ENCODE assay signal across 24 mouse cellular contexts in the genomic region with DNA sequence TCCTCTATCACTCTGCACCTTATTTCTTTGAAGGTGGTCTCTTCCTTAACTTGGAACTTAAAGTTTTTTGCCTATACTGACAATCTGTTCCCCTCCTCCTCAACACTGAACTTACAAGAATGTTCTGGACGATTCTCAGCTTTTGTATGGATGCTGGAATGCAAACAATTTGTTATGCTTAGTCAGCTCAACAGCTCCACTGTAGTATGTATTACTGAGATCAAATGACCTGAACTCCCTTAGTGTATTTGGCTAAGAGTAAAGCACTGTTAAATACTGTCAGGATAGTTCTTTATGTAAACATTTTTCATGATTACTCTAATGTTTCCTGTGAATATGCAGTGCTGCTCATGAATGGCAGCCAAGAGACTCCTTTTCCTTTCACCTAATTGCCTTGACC.
DNase-seq lines count a peak whose midpoint lies in the region; ATAC-seq and TF ChIP-seq lines count a peak whose summit lies in the region.
"Had no signal": no experiment of that assay in that cellular context is flagged by ENCODE, and none has a peak within 500 bp of the region (broad histone marks: within the 10 kb centered on the region; RNA-seq: fewer than 3 reads in every experiment).

No protein-coding gene starts in this region.

- no peak overlapping the region for H3K27ac ChIP-seq in kidney, embryonic 14.5 days (ENCODE audit: low read depth, low read length)
- H3K27ac ChIP-seq in kidney, adult 2 months (ENCODE audit: insufficient read depth, low read depth, low read length) = no peak overlapping the region
- no peak overlapping the region for H3K27ac ChIP-seq in lung, embryonic 15.5 days
- H3K27ac ChIP-seq: forebrain, embryonic 12.5 days; hindbrain, embryonic 10.5 days; limb, embryonic 15.5 days; liver, embryonic 14.5 days had no signal

- no peak for TF ChIP-seq POLR2A in kidney, adult 2 months (IDR thresholded peaks at IDR 0.05; ENCODE audit: low read depth, low read length)
- no peak for TF ChIP-seq POLR2A in lung, adult 2 months (IDR thresholded peaks at IDR 0.05; ENCODE audit: borderline replicate concordance, extremely low read depth, low read depth, low read length)
- TF ChIP-seq POLR2A in brain, embryonic 14.5 days (IDR thresholded peaks at IDR 0.05; ENCODE audit: borderline replicate concordance, extremely low read depth, insufficient read depth, insufficient read length, poor library complexity, severe bottlenecking) = no peak

- peak; percentile 7 for DNase-seq in embryo, embryonic 11 days
- DNase-seq in embryo, embryonic 10 days (ENCODE audit: low spot score) = no peak
- DNase-seq in kidney, adult 2 months = no peak
- no peak for DNase-seq in lung, adult 2 months
- peak; percentile 22 for DNase-seq in brain, embryonic 14.5 days (ENCODE audit: low read depth)
- no peak for DNase-seq in cerebellum, postnatal 14 days
- DNase-seq: adrenal gland, adult 8-10 months; cerebellum, adult 2 months; cerebellum, postnatal 36 days; gastrocnemius, postnatal 25 days; heart, adult 18-20 months; kidney, postnatal 36 days; lung, postnatal 36 days; midbrain, embryonic 14.5 days; right cerebral cortex, postnatal 14 days had no signal

- TF ChIP-seq CTCF in kidney, adult 2 months (conservative IDR thresholded peaks at IDR 0.05; ENCODE audit: insufficient read depth, insufficient read length, low read depth, low read length) = no peak
- TF ChIP-seq CTCF in lung, adult 2 months (IDR thresholded peaks at IDR 0.05; ENCODE audit: insufficient read depth, low read length) = no peak
- TF ChIP-seq CTCF in brain, embryonic 14.5 days (IDR thresholded peaks at IDR 0.05; ENCODE audit: borderline replicate concordance, extremely low read depth, insufficient read depth, insufficient read length) = no peak

- H3K9ac ChIP-seq in kidney, embryonic 14.5 days (ENCODE audit: low read depth, low read length) = no peak overlapping the region
- H3K9ac ChIP-seq in lung, embryonic 15.5 days = no peak overlapping the region
- H3K9ac ChIP-seq: forebrain, embryonic 12.5 days; limb, embryonic 15.5 days; liver, embryonic 14.5 days had no signal

- no peaks in the 10 kb centered on the region for H3K27me3 ChIP-seq in kidney, embryonic 14.5 days (ENCODE audit: control insufficient read depth, insufficient read depth, low read length)
- no peaks in the 10 kb centered on the region for H3K27me3 ChIP-seq in kidney, adult 2 months (replicated peaks; ENCODE audit: control insufficient read depth, insufficient read depth, low read length)
- no peaks in the 10 kb centered on the region for H3K27me3 ChIP-seq in lung, embryonic 15.5 days
- H3K27me3 ChIP-seq: forebrain, embryonic 12.5 days; limb, embryonic 15.5 days; Patski had no signal

- H3K4me2 ChIP-seq in kidney, embryonic 14.5 days (replicated peaks; ENCODE audit: low read depth, low read length) = no peak overlapping the region
- no peak overlapping the region for H3K4me2 ChIP-seq in lung, embryonic 15.5 days
- H3K4me2 ChIP-seq: forebrain, embryonic 12.5 days; limb, embryonic 15.5 days had no signal

- 13% methylated on average over 1 of the region's 1 CpGs for WGBS in kidney, embryonic 14.5 days
- WGBS in kidney, adult 2 months = 4% methylated on average over 1 of the region's 1 CpGs
- 3% methylated on average over 1 of the region's 1 CpGs for WGBS in lung, embryonic 15.5 days
- 8% methylated on average over 1 of the region's 1 CpGs for WGBS in lung, adult 2 months

- H3K36me3 ChIP-seq in kidney, embryonic 14.5 days (ENCODE audit: control insufficient read depth, insufficient read depth, low read length) = no peaks in the 10 kb centered on the region
- no peaks in the 10 kb centered on the region for H3K36me3 ChIP-seq in kidney, adult 2 months (ENCODE audit: control insufficient read depth, insufficient read depth, low read length)
- H3K36me3 ChIP-seq in lung, embryonic 15.5 days = no peaks in the 10 kb centered on the region
- H3K36me3 ChIP-seq: forebrain, embryonic 12.5 days; hindbrain, embryonic 10.5 days; limb, embryonic 15.5 days had no signal

- no peak overlapping the region for H3K4me3 ChIP-seq in kidney, embryonic 14.5 days (ENCODE audit: low read length)
- H3K4me3 ChIP-seq in kidney, adult 2 months (ENCODE audit: insufficient read depth, low read depth, low read length) = no peak overlapping the region
- no peak overlapping the region for H3K4me3 ChIP-seq in lung, embryonic 15.5 days
- no peak overlapping the region for H3K4me3 ChIP-seq in lung, adult 2 months (replicated peaks; ENCODE audit: extremely low read depth, low read depth, low read length)
- H3K4me3 ChIP-seq: erythroblast, embryonic 14.5 days; forebrain, embryonic 12.5 days; hindbrain, embryonic 10.5 days; limb, embryonic 15.5 days had no signal

- ATAC-seq in kidney, embryonic 14.5 days (ENCODE audit: low FRiP score, low TSS enrichment) = peak; percentile 75; the same call in 1 of the 2 replicates
- peak; percentile 57; the same call in 1 of the 2 replicates for ATAC-seq in lung, embryonic 15.5 days (ENCODE audit: borderline replicate concordance, extremely low read depth, low FRiP score, low TSS enrichment)
- ATAC-seq: intestine, postnatal 0 days; Patski had no signal

- H3K9me3 ChIP-seq in kidney, embryonic 14.5 days (ENCODE audit: control insufficient read depth, low read length) = no peaks in the 10 kb centered on the region
- no peaks in the 10 kb centered on the region for H3K9me3 ChIP-seq in lung, embryonic 15.5 days
- H3K9me3 ChIP-seq: limb, embryonic 15.5 days had no signal

- H3K4me1 ChIP-seq in kidney, embryonic 14.5 days (ENCODE audit: control insufficient read depth, insufficient read depth, low read length) = no peaks in the 10 kb centered on the region
- H3K4me1 ChIP-seq in kidney, adult 2 months (ENCODE audit: control insufficient read depth, insufficient read depth, low read length) = no peaks in the 10 kb centered on the region
- peaks cover 12% of the 10 kb centered on the region for H3K4me1 ChIP-seq in lung, embryonic 15.5 days
- no peaks in the 10 kb centered on the region for H3K4me1 ChIP-seq in lung, adult 2 months (ENCODE audit: control insufficient read depth, insufficient read depth, low read length)
- H3K4me1 ChIP-seq: forebrain, embryonic 12.5 days; hindbrain, embryonic 10.5 days; limb, embryonic 15.5 days had no signal

Comparison
In these comparisons a context has a peak if more than half of its experiments do, and no peak if none do; other contexts are left out.
1. DNase-seq: peak in embryo, embryonic 11 days (single experiment) and brain, embryonic 14.5 days (single experiment); none in embryo, embryonic 10 days (single experiment), kidney, adult 2 months (single experiment), lung, adult 2 months (single experiment) and cerebellum, postnatal 14 days (0 of 2).